Mouse (Mus musculus) liver, postnatal 0 days (tissue): Measurements from ENCODE around the gene Reln.

Experiments
- CTCF ChIP-seq: sonication (generic); IDR thresholded peaks from 2 replicates; pipeline ENCODE4 v1.5.1; 2016; ENCODE audit warnings: antibody characterized with exemption, low read depth
- EP300 ChIP-seq: IDR thresholded peaks from 2 replicates; pipeline ENCODE4 v1.6.1; 2016; ENCODE audit warnings: antibody characterized with exemption, low read depth, mild to moderate bottlenecking

DNA sequence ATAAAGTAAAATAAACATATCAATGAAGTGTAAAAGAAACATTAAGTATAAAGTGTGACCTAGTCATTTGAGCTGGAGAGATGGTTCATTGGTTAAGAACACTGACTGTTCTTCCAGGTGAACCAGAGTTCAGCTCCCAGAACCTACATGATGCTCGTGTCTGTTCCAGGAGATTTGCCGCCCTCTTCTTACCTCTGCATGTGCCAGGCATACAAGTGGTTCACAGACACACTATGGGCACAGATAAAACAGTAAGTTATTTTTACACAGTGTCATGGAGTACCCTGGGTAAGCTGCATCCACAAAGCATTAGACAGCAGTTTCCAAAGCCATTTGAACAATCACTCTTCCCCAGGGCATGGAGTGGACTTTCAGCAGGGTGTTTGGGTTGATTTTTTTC is 3.2 kb upstream of the Reln start:
- no peak for TF ChIP-seq CTCF
- peak; percentile 53; the same call in 1 of the 2 replicates for TF ChIP-seq EP300
